Mouse (Mus musculus): ENCODE data around the gene Tars2. TPM values are rescaled to one million over a fixed set of nuclear protein-coding genes. Genes with fewer than 3 reads are reported as not detected.

The Tars2 gene
- polyA plus RNA-seq, 1 experiment from 2014 or later: 52.3 TPM

DNA sequence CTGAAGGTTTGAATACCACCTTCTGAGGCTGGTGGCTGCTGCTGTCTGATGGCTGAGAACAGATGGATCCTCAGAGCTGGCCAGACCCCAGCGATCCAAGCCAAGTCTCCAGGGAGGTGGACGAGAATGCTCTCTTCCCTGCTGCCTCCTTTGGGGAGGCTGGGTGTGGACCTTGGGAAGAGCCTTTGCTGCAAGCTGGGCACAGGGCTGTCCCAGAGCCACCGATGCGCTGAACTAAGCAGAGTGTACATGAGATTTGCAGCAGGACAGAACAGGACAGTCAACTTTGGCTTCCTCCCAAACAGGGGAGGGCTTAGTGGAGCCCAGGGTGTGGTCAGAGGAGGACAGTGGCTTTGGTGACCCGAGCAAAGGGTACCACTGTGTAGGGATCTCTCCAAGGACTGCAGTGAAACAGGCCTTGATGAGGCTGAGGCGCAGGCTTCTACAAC lies 59.7 kb downstream of the Tars2 start:
- Histone ChIP-seq H3K27ac (ENCODE audit: low read depth) (no peak overlapping the region), H3K9me3 (ENCODE audit: low read depth, low read length) (no peaks in the 10 kb centered on the region), H3K27me3 (ENCODE audit: insufficient read depth, low read length) (no peaks in the 10 kb centered on the region), H3K4me2 (no peak overlapping the region), H3K4me1 (ENCODE audit: insufficient read depth) (peaks cover 12% of the 10 kb centered on the region; the same call in 1 of the 2 replicates), H3K9ac (no peak overlapping the region), H3K4me3 (ENCODE audit: low read depth, low read length) (no peak overlapping the region), H3K36me3 (ENCODE audit: insufficient read depth) (no peaks in the 10 kb centered on the region)
- no peak for ATAC-seq (ENCODE audit: insufficient read depth)
- WGBS: 52% methylated on average over 6 of the region's 6 CpGs
- DNase-seq: no peak
- no peak for TF ChIP-seq CTCF (IDR thresholded peaks at IDR 0.05; ENCODE audit: low read depth)

DNA sequence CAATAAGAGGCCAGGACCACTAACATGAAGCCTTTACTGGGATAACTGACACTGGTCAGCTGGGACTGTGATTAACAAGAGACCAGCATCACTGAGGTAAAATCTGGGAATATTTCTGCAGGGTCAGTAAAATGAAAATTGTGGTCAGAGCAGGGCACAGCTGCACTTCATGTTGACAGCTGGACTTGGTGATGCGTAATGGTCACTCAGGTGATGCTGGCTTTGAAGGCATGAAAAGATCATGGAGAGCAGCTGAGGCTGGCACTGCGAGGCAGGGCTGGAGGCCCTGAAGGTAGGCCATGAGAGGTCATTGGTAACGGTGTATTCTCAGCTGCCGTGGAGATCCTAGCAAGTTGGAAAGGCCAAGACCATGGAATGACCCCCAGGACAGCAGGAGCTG lies 61.7 kb downstream of the Tars2 start:
- TF ChIP-seq CTCF (IDR thresholded peaks at IDR 0.05; ENCODE audit: low read depth): no peak
- Histone ChIP-seq H3K4me3 (ENCODE audit: low read depth, low read length) (no peak overlapping the region), H3K27ac (ENCODE audit: low read depth) (no peak overlapping the region), H3K27me3 (ENCODE audit: insufficient read depth, low read length) (no peaks in the 10 kb centered on the region), H3K36me3 (ENCODE audit: insufficient read depth) (no peaks in the 10 kb centered on the region), H3K9ac (no peak overlapping the region), H3K4me2 (no peak overlapping the region), H3K4me1 (ENCODE audit: insufficient read depth) (peaks cover 15% of the 10 kb centered on the region; the same call in 1 of the 2 replicates), H3K9me3 (ENCODE audit: low read depth, low read length) (no peaks in the 10 kb centered on the region)
- DNase-seq (no peak), ATAC-seq (ENCODE audit: insufficient read depth) (no peak)
- 89% methylated on average over 4 of the region's 4 CpGs for WGBS

DNA sequence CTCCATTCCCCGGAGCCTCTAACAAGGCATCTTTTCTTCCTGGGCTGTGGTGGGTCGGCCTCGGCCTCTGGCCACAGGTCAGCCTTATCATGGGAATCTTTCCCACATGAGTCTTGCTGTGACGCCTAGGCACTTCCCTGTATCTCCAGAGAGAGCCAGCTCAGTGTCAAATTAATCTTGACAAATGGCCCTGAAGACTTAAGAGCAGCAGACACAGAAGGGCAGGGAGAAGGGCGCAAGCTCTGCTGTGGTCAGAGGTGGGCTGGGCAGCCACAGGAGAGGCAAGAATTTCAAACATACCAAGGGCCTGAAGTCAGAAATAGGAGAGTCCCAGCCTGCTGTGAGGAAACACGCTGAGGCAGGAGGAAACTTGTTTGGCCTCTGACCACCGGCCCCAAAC lies 63.6 kb downstream of the Tars2 start:
- Histone ChIP-seq H3K36me3 (ENCODE audit: insufficient read depth) (no peaks in the 10 kb centered on the region), H3K4me1 (ENCODE audit: insufficient read depth) (peaks cover 13% of the 10 kb centered on the region; the same call in 1 of the 2 replicates), H3K27ac (ENCODE audit: low read depth) (peak overlapping the region; percentile 58; the same call in 1 of the 2 replicates), H3K4me3 (ENCODE audit: low read depth, low read length) (no peak overlapping the region), H3K9ac (no peak overlapping the region), H3K4me2 (no peak overlapping the region), H3K27me3 (ENCODE audit: insufficient read depth, low read length) (no peaks in the 10 kb centered on the region), H3K9me3 (ENCODE audit: low read depth, low read length) (no peaks in the 10 kb centered on the region)
- ATAC-seq (ENCODE audit: insufficient read depth) (no peak), DNase-seq (peak; percentile 35)
- no peak for TF ChIP-seq CTCF (IDR thresholded peaks at IDR 0.05; ENCODE audit: low read depth)
- 19% methylated on average over 7 of the region's 7 CpGs for WGBS

DNA sequence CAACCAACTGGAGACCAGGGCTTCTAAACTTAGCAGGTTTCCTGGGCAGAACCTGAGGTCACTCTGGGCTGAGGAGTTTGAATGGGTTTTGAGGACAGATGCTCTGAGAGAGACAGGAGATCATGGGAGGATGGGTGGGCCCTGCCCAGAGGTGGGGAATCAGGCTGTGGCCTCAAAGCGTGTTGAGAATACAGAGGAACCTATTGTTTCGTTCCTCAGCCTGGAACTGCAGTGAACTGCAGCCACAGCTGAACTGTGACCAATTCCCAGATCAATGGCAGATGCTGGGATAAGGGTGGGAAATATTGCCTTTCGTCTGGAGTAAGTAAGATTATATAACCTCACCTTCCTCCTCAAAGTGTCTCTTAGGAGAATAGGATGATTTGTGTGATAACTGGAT lies 64.2 kb downstream of the Tars2 start:
- ATAC-seq (ENCODE audit: insufficient read depth): no peak
- H3K9ac ChIP-seq: no peak overlapping the region
- WGBS: 34% methylated on average over 3 of the region's 3 CpGs
- no peaks in the 10 kb centered on the region for H3K9me3 ChIP-seq (ENCODE audit: low read depth, low read length)
- H3K4me1 ChIP-seq (ENCODE audit: insufficient read depth): peaks cover 13% of the 10 kb centered on the region; the same call in 1 of the 2 replicates
- no peak overlapping the region for H3K4me3 ChIP-seq (ENCODE audit: low read depth, low read length)
- H3K4me2 ChIP-seq: no peak overlapping the region
- no peak for DNase-seq
- no peaks in the 10 kb centered on the region for H3K27me3 ChIP-seq (ENCODE audit: insufficient read depth, low read length)
- TF ChIP-seq CTCF (IDR thresholded peaks at IDR 0.05; ENCODE audit: low read depth): no peak
- H3K36me3 ChIP-seq (ENCODE audit: insufficient read depth): no peaks in the 10 kb centered on the region
- H3K27ac ChIP-seq (ENCODE audit: low read depth): peak overlapping the region; percentile 38; the same call in 1 of the 2 replicates

DNA sequence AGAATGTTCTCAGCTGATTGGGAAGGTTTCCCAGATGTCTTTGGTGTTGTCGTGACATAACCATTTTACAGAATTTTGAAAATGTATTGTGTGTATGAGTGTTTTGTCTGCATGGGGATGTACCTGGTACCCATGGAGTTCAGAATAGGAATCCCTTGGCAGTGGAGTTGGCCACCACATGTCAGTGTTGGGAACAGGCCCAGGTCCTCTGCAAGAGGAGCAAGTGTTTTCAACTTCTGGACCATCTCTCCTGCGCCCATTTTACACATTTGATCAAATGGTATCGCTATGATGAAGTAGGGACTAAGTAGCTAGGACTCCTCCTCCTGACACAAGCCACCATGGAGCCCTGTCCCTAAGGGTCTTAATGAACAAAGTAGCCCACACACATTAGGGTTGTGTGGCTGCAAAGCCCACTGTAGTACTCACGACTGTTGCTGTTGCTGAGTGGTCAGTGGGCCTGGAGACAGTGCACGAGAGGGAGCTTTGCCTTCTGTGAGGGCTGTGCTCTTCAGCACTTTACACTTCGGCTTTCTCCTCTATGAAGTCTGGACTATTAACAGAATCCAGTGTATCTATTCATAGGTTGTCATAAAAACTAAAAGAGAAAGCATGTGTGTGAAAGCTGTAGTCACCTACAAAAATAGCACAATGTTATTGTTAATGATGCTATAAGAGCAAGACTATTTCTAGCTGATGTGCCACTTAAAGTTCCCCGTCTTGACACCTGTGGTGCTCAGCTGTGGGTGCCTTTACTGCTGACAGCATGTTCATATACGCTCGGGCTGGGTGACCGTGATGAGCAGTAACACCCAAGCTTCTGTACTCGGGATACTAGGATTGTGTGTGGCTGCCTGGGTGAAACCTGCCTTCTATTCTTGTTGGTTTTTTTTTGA lies 65.0 kb downstream of the Tars2 start:
- ATAC-seq (ENCODE audit: insufficient read depth) (no peak), DNase-seq (no peak)
- H3K4me3 ChIP-seq (ENCODE audit: low read depth, low read length): no peak overlapping the region
- H3K9ac ChIP-seq: no peak overlapping the region
- no peaks in the 10 kb centered on the region for H3K36me3 ChIP-seq (ENCODE audit: insufficient read depth)
- H3K27ac ChIP-seq (ENCODE audit: low read depth): peak overlapping the region; percentile 38; the same call in 1 of the 2 replicates
- TF ChIP-seq CTCF (IDR thresholded peaks at IDR 0.05; ENCODE audit: low read depth): no peak
- no peak overlapping the region for H3K4me2 ChIP-seq
- peaks cover 14% of the 10 kb centered on the region; the same call in 1 of the 2 replicates for H3K4me1 ChIP-seq (ENCODE audit: insufficient read depth)
- 79% methylated on average over 11 of the region's 11 CpGs for WGBS
- H3K27me3 ChIP-seq (ENCODE audit: insufficient read depth, low read length): no peaks in the 10 kb centered on the region
- H3K9me3 ChIP-seq (ENCODE audit: low read depth, low read length): no peaks in the 10 kb centered on the region

DNA sequence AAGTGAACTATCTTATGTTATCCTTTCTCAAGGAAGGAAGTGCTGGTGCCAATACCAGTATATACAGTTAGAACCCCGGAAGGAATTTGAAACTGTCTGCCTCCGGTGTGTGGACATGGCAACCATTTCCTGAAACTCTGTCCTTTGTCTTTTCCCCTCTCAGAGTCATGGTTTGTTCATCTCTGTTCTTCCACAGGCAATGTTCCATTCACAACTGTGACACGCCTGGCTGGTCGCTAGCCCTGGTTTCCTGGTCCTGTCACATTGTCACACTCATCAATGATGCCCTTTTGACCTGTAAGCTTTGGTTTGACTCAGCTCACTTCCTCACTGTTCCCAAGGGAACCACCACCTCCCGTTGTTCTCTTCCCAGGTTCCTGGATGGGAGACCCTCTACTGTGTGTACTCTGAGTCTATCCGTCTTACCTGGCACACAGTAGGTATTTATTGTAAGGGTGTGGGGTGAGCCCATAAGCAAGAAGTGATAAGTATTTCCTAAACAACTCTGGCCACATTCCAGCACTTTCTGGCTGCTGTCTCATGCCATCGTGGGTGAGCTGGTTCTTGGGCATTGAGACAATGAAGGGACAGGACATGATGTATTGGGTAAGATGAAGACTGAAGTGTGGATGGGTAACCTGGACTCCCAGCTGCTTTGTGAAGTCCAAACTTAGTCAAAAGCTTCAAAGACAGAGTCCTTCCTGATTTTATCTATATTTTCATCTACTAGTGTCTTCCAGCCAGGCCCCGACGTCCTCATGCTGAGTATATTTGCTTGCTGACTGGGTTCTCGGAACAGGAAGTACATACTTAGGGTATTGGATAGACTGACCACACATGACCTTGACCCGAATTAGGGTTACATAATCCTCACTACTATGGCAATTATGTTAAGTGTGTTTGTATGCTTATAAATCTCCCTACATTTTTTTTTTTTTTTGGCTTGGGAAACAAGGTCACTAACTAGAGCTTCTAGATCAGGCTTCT lies 65.9 kb downstream of the Tars2 start:
- DNase-seq (no peak), ATAC-seq (ENCODE audit: insufficient read depth) (no peak)
- WGBS: 52% methylated on average over 11 of the region's 11 CpGs

More for the DNA sequence above, 65.9 kb downstream of the Tars2 start:
- no peak overlapping the region for H3K4me3 ChIP-seq (ENCODE audit: low read depth, low read length)
- H3K27ac ChIP-seq (ENCODE audit: low read depth): 0 out of 2 replicates have a peak overlapping the region, but pooled peaks have one; percentile 2
- no peak for TF ChIP-seq CTCF (IDR thresholded peaks at IDR 0.05; ENCODE audit: low read depth)
- no peak overlapping the region for H3K4me2 ChIP-seq
- no peaks in the 10 kb centered on the region for H3K9me3 ChIP-seq (ENCODE audit: low read depth, low read length)
- no peaks in the 10 kb centered on the region for H3K36me3 ChIP-seq (ENCODE audit: insufficient read depth)
- peaks cover 19% of the 10 kb centered on the region; the same call in 1 of the 2 replicates for H3K4me1 ChIP-seq (ENCODE audit: insufficient read depth)
- H3K9ac ChIP-seq: no peak overlapping the region
- no peaks in the 10 kb centered on the region for H3K27me3 ChIP-seq (ENCODE audit: insufficient read depth, low read length)
